Mouse (Mus musculus): ENCODE results near the gene Map4k4. TPM values are rescaled to one million over a fixed set of nuclear protein-coding genes. Genes with fewer than 3 reads are reported as not detected.
A peak's percentile ranks its signal among the peaks of the same experiment; 100 is the strongest.

Gene Map4k4
- total RNA-seq, 2 experiments from 2014 or later = 108 to 109 TPM

DNA sequence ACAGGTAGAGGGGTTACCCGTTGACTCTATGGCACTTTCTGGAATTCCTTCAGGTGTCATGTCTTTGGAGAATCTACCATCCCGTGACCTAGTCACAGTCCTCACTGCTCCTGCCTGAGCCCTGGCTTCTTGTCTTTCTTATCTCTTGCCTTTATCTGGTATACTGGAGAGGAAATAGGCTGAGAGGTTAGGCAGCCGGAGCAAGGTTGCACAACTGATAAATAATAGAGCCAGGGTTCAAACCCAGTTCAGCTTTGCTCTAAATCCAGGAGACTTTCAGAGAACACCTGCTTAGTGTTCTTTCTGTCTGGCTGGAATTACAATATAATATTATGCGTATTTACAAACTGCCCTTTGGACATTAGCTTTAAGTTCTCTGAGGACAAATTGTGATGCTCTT lies 2.0 kb upstream of the Map4k4 start:
- DNase-seq = no peak

DNA sequence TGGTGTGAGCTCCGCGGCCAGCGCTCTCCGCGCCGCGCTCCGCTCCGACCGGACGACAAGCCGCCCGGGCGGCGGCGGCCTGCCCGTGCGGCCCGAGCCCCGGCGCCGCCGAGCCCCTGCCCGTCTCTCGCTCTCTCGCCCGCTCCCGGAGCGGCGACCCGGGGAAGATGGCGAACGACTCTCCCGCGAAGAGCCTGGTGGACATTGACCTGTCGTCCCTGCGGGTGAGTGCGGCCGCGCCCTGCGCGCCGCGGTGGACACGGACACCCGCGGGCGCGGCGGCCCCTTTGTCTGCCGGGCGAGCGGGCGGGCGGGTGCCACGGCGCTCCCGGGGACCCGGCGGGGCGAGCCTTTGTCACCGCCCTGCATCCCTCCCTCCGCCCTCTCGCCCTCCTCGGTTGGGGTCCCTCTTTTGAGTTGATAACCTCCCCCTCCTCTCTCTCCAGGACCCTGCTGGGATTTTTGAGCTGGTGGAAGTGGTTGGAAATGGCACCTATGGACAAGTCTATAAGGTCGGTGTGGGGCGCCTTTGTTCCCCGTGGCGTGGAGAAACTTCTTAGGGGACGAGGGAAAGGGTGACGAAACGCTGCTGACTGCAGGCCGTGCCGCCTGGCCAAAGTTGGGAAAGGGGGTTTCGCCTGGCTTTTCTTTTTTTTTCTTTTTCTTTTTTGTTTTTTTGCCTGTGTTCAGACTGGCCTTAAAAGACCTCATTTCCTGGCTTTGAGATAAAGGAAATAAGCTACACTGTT lies 524 bp downstream of the Map4k4 start:
- peak; percentile 64 to 82 for DNase-seq

DNA sequence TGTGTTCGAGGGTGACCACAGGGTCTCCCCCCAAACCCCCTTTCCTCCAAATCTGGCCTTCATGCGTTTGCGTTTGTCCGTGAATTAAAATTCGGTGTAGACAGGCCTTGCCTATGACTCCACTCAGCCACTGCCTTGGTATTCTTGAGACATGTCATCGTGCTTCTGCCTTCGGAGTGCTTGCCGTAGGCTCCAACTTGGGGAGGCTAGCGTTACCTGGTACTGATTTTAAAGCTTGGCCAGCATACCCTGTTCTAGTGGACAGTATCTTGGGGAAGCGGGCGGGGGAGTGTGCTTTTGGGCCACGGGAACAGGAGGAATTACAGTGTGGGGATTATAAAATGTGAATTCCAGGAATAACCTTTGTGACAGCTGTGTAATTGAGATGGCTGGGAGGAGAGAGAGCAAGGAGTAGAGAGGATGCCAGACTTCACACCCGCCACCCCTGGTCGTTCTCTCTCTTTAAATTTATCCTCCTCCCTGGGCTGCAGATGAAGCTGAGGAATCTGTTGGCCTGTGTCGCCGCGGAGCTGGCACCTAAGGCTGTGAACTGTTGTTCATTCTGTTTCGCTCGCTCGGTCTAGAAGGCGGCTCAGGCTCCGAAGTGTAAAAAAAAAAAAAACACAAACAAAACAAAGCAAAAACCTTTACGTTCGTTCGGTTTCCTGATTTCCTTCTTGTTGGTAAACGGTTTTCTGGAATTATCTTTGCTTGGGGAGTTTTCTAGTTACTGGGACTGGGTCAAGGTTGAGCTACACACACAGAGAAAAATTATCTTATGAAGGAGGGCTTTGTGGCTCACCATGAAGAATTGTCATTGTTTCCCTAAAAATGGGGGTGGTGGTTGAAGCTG lies 1.4 kb downstream of the Map4k4 start:
- DNase-seq = peak; percentile 66 to 74

DNA sequence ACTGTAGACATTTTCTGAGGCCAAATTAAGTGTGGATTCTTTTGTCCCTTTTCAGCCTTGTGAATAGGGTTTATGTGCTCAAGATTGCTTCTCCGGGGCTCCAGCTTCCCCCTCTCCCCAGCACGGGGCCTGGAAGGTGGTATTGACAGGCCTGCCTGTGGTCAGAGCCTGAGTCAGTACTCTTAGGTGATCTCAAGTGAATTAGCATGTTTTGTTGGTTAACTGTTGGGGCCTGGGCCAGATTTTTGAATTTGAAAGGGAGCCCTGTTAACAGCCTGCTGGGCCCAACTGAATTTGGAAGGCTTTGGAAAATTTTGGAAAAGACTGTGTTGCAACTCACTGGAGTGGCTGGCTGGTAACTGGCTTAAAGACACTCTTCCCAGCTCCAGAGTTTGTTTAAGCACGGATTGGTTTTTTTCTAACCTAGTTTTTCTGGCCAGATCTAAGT lies 2.0 kb downstream of the Map4k4 start:
- peak; percentile 85 for DNase-seq

DNA sequence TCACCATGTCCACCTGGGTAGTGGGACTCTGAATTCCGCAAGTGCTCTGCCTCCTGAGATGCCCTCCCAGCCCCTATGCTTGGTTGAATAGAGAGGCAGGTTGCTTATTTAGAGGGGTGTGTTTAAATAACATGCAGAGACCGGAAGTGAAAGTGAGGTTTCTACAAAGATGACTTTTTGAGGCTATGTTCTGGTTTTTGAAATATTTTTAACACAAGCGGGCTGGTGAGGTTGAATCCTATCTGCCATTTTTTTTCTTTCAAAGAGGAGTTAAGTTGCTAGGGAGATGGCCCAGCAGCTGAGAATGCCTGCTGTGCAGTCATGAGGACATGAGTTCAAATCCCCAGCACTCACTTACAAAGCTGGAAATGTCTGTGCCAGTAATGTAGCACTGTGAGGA lies 4.0 kb downstream of the Map4k4 start:
- no peak for DNase-seq

DNA sequence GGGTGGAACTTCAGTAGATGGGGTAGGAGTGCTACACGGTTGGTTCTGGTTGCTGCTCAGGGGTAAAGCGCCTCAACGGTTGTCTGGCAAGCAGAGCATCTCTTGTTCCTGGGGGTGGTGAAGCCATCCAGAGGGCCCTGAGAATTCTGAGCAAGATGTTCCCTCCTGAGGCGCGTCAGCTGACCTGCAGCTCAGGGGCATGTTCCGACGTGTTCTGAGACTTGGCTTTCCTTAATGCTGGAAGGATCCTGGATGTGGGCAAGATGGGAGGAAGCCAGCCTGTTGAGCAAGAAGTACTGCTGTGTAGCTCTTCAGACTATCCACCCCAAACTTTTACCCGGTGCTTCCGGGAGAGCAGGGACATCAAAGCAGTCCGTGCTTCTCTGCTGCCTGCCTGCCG lies 6.2 kb downstream of the Map4k4 start:
- DNase-seq = peak; percentile 40 to 54

DNA sequence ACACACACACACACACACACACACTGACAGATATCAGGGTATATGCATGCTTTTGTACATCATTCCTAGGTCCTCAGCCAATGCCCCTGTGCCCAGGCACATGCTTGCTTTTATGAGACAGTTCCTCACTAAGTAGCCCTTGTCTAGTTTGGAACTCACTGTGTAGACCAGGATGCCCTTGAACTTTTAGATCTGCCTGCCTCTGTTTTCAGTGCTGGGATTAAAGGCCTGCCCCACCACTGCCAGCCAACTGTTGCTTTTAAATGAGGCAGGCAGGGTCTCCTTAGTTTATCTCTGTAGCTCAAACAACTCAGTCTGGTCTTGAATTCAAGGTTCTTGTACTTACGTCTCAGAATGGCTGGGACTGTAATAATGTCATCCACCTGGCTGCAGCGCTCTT lies 8.3 kb downstream of the Map4k4 start:
- no peak for DNase-seq

DNA sequence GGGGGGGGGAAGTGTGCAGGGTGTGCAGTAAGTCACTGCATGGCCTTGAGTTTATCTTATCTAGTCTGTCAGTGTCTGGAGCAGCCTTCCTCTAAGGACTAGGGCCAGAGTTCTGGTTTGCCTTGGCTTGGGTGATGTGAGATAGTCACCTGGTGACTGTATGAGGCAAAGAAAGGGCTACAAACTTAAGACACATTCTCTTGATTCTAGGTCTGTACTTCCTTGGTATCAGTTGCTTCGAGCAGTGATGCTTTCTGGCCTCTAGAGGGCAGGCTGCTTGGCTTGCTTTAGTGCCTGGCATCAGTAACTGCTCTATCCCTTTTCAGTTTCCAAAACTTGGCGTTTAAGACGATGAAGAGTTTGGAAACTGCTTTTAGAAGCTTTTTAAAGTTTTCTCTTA lies 10.7 kb downstream of the Map4k4 start:
- DNase-seq = peak; percentile 70 to 73

DNA sequence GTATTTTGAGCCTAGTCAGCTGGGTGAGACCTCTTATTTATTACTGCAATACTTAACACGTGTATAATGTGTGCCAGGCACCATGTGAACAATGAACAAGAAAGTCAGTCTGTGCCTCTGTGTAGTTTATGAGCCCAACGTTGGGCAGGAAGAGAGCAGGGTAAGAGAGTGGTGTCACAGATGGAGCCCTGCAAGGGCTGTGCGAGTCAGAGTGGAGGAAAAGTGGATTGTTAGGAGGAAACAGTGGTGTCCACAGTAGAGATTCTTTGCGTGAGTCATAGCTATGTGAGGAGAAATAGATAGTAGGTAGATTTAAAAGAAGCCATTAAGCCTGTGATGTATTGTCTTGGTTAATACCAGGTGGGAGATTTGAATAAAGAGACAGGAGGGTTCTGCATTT lies 12.5 kb downstream of the Map4k4 start:
- peak in 1 of 2 experiments; percentile 12 for DNase-seq

DNA sequence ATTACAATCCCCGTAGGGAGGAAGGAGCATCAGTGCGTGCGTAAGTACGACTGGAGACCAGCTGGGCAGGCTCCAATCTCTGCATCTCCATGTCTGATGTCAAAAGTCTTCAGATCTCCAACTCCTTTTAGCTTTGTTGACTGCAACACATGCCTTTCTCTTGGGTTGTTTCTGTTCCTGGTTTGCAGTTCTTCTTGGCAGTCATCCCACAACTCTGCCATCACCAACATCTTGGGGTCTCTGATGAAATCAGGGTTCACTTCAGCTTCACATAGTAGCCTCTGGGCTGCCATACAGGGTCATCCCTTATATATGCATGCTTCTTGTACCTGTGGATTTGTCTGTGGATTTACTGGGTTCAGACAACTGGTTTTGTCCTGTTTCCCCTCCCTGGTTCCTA lies 15.4 kb downstream of the Map4k4 start:
- DNase-seq = peak in 1 of 2 experiments; percentile 8

DNA sequence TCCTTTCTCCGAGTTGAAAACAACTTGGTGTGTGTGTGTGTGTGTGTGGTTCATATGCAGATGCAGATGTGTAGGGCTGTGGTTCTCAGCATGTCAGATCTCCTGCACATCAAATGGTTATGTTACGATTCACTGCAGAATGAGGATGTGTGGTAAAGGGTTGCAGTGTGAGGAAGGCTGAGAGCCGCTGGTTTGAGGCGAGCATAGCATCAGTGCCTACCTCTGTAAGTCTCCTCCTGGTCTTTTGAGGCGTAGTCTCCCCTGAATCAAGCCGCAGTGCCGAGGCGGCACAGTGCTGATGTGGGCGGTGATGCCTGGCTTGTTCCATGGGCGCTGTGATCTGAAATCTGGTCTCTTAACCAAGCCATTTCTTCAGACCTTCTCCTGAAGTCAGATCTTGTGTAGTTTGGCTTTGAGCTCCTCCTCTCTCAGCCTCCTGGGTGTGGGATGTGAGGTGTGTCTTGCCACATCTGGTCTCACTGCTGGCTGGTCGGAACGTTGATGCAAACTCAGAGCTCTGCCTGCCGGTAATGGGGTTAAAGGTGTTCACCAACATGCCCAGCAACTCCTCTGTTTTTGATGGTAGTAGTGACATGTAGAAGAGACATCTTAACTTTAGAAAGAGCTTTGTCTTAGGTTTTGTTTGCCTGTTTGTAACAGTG lies 17.3 kb downstream of the Map4k4 start:
- no peak for DNase-seq

DNA sequence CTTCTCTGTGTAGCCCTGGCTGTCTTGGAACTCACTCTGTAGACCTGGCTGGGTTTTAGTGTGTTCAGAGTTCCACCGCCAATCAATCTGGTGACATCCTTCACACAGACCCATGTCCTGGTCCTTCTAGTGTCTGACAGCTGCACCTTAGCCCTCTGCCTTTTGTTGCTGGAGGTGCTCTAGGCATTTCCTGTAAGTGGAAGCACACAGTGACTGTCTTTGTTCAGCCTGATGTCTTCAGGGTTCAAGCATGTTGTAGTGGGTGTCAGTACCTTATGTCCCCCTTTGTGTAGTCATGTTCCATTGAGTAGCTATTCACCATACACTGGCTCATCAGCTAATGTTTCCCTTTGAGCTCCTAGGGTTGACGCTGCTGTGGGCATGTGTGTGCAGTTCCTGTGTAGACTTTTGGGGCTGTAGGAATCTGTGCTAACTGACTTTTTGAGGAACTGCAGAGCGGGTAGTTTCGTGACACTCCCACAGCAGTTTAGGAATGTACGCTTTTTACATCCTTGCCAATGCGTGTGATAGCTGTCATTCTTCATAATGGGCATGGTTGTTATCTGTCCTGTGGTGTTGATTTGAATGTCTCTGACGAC lies 17.9 kb downstream of the Map4k4 start:
- no peak for DNase-seq

DNA sequence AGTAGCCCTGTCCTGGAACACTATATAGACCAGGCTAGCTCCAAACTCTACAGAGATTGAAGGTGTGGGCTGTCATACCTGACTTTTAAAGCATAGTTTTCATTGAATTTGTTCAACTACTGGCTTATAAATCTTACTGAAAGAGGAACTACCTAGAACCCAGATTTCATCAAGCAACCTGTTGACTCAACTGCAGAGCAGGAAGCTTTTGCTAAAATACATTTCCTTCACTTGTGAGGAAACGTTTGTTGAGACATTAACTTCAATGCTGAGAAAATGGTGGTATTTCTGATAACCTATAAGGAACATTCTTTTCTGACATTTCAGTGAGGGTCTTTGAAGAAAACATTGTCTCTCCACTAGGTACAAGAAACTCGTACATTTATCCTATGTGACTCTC lies 19.9 kb downstream of the Map4k4 start:
- DNase-seq = no peak

DNA sequence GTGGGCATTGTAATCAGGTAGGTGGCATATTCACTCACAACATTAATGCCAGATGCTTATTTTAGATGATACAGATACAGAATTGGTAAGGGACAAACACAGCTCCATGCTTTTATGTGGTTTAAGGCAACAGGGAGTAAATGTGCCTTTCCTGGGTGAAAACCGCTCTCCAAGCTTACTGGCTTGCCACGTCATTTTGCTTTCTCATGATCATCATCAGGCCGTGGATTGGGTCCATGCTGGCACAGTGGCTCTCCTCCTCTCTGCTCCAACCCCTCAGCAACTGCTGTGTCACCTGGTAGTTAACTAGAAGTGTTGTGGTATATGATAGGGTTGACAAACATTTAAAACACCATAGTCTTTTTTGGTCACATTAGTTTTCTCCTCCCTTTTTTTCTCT lies 21.3 kb downstream of the Map4k4 start:
- no peak for DNase-seq

DNA sequence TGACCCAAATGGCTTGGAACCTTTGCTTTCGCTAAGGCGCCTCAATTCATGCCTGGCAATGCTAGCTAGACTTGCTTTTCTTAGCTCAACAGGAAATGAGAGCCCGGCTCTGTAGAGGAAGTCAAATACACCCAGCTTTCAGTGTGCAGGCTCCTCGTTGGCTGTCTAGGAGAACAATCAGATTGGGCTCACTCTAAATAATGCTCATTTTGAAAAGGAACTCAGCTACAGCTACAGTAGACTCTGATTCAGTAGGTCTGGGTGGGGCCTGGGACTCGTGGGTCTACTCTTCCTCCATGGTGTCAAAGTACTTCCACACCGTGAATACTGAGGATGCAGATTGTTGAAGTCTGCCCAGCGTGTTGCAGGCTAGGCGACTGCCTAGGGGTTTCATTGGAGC lies 22.0 kb downstream of the Map4k4 start:
- peak; percentile 61 to 80 for DNase-seq

DNA sequence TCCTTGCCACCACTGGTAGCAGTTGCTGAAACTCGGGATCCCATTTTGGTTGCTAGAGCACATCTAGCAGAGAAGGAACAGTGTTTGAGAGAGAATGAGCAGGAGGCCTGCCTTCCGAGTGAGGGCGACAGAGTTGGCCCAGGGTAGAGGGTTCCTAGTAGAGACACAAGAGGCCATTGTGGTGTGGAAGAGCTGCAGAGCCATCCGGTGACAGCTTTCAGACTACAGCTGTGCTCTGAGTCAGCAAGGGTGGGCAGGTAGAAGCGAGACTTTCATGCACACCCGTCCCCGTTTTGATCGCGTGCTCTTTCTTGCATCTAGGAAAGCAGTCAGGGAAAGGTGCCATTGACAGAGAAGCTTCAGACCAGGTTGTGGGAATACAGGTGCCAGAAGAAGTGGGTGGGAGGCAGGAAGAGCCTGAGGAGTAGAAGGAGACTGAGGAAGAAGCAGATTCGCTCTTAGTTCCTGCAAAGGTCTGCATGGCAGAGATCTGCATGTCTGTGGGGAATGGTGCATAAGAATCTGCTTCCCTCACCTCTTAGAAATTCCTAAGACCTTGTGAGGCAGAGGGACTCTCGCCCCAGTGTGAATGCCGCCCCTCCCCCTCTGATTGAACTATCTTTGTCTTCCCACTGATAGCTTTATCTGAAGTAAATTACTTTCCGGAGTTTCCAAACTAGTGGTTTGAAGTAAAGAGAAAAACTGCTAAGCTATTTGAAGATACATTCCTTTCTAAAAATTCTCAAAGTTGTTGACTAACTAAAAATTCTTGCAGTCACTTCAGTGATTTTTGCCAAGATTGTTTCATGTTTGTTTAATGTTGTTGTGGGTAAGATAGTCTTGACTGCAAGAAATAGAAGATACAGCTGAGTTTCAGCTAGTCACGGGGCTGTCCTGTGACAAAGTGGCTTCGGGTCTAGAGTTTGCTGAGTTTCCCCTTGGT lies 23.0 kb downstream of the Map4k4 start:
- DNase-seq = no peak

DNA sequence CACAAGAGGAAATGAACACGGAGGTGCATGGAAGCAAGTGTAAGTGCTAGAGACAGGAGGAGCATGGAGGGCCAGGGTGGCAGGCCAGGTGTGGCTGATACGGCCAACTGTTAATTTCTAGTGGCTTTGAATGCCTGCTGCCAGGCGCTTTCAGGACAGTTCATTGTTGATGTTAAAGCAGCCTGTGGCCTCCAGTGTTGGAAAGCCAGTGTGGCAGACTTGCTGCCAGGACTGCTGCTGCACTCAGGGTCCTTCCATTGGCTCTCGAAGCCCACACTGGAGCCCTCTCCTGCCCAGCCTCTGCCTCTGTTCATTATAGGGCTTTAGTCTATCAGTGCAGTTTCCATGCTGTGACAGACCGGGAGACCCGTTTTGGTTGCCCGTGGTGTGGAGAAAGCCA lies 30.3 kb downstream of the Map4k4 start:
- no peak for DNase-seq

DNA sequence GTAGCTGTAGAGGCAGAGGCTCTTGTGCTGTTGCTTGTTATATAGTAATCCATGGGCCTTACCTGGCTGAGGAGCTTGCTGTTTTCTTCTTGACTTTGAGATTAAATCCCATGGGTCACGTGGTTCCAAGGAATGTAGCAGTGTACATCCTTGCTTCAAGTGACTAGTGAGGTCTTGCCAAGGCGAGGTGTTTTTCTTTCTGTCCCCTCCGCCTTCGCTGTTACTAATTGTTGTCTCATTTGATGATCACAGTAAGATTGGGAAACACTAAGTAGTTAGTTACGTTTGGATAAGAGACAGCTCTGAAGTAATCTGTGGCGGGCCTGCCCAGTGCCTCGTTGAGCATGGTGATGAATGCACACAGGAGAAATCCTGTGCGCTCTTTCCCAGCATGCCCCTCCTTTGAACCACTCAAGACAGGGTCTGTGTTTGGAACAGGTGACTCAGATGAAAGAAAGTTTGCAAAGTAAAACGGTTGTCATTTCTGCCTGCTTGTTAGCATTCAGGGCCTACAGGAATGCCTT lies 31.6 kb downstream of the Map4k4 start:
- DNase-seq = no peak

DNA sequence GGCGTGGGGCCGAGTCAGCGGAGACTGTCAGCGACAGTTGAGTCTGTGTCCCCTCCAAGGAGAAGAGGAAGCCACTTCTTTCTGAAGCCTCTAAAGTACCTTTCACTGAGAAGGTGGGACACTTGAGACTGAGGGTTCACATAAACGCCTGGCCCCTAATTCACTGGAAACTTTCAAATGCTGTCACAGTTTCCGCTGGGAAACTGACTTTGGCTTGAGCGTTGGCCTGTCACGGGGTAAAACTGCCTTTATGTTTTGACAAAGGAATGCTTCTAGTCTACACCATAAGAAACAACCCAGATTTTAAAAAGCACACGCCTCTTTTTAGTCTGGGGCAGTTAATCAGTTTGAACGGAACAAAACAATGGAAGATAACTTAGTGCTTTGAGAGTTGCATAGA lies 32.2 kb downstream of the Map4k4 start:
- DNase-seq = no peak

DNA sequence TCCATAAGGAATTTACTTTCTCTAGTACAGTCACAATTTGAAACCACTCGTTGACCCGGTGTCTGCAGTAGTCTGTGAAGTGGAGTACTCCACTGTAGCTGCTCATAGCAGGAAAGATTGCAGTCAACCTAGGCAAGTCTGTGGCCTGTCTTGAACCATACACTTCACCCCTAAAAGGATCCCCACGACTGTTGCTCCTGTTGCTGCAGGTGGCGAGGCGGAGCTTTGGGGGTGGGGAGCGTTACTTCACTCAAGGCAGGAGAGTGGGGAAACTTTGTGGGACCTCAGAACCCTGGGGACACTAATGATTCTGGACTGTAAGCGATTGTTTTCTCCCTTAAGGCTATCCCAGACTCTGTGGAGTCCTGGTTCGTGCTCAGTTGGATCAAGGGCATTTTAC lies 34.2 kb downstream of the Map4k4 start:
- DNase-seq = no peak

DNA sequence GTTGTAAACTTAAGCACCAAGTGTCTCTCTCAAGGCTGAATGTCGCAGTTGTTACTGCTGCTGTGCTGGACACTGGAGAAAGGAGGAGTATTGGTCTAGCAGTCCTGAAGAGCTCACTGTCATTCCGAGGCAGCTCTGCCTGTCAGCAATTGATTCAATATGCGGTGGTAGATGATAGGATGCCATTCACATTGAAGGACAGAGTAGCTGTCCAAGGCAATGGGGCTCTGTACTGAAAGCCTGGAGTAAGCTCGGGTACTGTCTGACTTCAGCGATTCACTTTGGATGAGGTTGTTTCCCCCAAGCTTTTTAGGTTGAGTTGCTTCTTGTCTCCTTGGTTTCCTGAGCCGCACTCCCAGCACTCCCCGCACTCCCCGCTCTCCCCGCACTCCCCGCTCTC lies 34.9 kb downstream of the Map4k4 start:
- no peak for DNase-seq

All from heart, adult 18-20 months (tissue).